Mouse (Mus musculus): ENCODE measurements around the gene BC055324.
"Not testable (repeated sequence)": the region's sequence is repeated elsewhere in the genome, so short reads cannot be mapped to it uniquely, and the experiment has no call there.

BC055324 gene

DNA sequence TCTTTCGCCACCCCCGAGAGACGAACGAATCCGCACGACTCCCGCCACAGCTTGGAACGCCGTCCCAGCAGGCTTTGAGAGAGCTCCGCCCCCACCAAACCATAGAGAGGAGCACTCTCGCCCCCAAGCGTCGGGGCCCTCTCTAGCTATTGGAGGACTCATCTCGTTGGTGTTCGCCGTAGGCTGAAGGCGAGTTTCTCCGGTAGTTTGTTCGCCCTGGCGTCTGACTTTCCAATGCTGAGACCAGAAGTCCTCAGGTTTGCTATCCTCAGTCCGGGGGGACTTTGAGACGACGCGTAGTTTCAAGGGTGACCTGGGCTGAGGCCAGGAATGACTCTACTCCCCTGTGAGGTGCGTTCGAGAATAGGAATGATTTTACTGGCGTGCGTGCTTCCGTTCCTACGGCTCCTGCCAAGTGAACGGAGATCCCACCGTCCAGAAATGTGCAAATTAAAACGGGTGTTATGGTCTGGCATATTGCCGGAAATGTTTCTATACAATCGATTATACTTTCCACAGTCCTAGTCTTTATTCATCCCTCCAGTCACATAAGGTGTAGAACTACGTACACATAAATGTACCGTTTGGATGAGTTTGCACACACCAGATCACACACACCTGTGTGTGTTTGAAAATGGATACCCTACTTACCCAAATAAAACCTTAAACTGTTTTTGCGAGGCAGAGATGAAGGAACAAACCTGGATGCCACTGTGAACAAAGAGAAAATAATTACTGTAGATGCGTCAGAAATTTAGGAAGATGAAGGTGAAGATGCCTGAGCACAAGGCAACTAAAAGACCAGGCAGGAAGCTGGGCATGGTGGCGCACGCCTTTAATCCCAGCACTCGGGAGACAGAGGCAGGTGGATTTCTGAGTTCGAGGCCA, at the start of gene BC055324, which contains the start of gene Mettl18:
BC055324 (minus strand) TSS at position 76 of the 888 bp plus-strand sequence.
Mettl18 (plus strand) TSS at position 169 of the 888 bp plus-strand sequence.
- DNase-seq: peak; percentile 75 to 82

DNA sequence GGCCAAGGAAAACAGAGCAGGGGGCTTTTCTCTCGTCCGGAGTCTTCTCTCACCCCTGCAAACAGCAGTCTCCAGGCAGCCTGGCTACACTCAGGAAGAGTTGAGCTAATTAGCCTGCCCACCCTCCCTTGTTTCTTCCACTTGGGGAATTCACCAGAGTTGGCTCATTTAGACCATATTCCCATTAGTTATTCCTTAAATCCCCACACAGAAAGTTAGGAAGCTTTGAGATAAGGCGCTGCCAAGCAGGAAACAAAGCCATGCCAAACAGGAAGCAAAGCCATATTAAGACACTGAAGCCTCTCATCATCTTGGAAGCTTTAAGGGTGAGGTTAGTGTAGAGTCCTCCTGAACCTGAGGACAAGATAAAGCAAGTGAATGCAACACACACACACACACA, 49.0 kb upstream of the BC055324 start:
- no peak for DNase-seq

DNA sequence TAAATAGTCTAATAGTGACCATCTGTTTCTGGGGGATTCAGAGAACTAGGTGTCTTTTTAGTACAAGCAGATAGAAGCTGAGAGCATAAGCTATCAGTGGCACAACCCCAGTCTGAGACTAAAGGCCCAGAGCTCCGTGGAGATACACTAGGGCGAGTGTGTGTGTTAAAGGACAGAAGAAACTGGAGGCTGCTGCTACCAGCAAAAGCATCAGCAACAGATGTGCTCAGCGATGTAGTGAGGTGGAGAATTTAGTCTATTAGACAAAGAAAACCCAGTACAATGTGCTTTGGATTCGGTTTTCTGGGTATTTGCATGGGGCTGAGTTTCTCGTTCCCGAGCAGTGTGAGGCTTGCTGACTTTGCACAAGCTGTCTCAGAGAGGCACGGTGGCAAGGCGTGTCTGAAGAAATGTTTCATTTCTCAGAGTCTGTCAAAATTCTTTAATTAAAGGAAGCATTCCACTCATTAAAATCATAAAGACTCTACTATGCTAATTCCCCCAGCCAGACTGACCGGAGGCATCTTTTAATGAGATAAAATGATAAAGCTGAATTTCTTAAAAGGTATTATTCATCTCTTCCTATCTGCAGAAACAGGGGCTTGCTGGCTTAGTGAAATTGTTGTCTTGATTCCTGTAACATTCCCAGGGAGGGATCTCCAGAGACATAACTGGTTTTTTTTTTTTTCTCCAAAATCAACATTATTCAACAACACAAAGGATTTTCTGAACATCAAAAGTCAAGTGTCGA, 46.0 kb upstream of the BC055324 start:
- no peak for DNase-seq

DNA sequence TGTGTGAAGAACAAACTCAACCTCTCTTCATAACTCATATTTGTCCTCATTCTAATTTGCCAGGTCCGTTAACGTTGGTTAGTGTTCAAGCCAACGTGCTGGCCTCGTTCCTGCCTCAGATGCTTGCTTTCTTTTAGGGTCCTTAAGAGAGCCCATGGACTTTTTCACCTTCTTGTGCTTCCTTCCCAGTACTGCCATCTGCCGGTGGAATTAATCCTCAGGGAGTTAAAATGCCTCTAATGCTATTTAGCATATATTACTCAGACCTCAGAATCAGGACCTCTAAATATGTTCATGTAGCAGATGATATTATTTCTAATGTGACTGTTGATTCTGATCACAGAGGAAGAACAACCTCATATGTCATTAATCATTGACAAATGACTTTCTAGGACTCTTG, 32.8 kb upstream of the BC055324 start:
- no peak for DNase-seq

DNA sequence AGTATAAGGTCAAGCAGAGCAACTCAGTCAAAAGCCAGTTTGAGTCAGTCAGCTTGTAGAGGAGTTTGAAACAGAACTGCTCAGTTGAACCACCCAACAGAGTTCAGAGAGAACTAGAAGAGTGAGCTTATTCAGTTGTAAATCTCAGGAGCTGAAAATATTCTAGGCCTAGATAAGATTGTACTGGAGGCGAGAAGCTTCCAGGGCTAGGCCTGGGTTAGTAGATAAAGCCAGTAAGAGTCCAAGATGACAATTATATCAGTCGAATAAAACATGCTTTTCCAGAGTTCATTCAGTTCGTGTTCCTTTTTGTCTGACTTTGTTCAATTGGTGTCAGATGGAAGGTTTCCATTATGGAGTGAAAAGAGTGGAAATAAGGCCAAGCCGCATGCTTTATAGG, 31.1 kb upstream of the BC055324 start:
- no peak for DNase-seq

DNA sequence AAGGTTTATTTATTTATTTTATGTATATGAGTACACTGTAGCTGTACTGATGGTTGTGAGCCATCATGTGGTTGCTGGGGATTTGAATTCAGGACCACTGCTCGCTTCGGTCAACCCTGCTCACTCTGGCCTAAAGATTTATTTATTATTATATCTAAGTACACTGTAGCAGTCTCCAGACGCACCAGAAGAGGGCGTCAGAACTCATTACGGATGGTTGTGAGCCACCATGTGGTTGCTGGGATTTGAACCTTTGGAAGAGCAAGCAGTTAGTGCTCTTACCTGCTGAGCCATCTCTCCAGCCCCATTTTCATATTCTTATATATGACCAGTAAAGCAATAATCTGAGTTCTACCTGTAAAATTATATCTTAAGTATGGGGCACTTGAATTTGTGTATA, 27.5 kb upstream of the BC055324 start:
- not testable (repeated sequence) for DNase-seq

DNA sequence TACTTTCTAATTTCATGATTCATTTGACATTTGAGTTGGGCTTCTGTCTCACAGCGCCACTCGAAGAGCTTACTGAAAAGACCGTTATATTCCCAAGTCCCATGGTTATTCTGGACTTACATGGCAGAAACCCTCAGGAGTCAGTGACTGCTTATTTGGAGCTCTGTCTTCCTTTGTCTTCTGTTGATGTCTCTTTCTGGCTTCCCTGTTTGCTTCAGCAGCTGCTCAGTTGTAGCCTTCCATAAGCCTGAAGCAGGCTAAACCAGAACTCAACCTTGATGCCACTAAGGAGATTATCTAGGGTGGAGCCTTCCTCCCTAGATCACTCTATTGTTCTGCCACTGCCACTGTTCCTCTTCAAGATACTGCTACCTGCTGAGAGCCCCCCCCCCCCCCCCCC, 26.1 kb upstream of the BC055324 start:
- not testable (repeated sequence) for DNase-seq

DNA sequence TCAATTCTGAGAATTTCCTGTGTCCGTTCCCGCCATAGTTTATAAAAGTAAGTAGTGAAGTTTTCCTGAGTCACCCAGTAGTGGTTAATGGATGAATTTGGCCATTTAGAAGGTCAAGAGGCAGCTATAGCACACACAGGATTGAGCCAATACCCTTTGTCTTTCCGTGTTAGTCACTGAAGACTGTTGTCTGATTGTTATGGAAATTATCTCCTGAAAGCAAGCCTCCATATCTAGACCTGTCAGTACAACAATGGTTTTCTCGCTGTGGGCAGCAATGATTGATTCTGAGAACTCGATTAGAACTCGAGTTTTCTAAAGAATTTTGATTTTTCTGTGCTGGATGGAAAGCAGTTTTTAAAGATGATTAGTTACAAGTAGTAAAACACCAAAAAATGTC, 25.2 kb upstream of the BC055324 start:
- DNase-seq: no peak

DNA sequence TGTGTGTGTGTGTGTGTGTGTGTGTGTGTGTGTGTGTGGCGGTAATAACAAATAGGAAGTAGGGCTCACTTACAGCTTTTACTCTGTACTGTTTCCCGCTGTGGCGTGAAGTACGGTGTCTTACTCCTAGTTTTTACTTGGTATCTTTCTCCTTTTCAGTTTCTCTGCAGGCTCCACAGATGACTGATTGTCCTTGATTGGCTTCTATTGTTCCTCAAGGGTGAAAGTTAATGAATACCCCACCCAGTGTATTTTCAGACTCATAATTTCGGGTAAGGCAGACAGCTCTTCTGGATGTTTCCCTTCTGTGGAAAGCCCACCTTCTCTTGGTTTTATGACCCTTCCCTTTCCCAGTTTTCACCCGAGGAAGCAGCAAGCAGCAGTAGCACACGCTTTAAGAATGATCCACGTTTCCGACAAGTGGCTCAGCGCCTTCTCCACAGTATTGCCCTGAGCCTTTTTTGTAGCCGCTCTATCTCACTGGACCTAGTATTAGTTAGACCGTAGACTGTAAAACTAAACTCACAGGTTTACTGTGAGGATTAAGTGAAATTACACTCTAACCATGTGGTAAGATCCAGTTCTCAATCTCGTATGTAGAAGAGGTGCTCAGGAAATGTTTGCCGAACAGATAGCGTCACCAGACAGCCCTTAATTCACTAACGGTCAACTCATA, 23.8 kb upstream of the BC055324 start:
- DNase-seq: no peak

DNA sequence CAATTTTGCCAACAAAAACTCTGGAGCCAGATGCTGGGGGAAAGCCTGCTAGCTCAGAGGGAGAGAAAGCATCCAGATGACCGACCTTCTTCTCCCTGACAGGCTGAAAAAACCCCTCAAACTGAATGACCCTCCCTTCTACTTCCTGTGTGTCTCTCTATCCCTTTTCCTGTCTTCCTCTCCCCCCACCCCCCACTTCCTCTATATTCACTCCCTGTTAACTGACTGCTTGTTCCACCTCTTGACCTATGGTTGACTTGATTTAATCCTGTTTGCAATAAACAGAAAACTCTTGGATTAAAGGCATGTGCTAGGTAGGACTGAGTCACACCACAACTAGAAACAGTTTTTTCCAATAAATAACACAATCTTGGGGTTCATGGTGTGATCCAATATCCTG, 20.0 kb upstream of the BC055324 start:
- no peak for DNase-seq

DNA sequence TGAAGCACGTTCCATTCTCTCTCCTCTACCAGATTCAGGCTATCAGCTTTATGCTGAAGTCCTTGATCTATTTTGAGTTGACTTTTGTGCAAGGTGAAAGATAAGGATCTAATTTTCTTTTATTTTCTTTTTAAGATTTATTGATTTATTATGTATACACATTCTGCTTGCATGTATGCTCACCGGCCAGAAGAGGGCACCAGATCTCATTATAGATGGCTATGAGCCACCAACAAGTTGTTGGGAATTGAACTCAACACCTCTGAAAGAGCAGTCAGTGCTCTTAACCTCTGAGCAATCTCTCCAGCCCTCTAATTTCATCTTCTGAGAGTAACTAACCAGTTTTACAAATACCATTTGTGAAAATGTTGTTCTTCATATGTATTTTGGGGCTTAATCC, 14.6 kb upstream of the BC055324 start:
- no peak for DNase-seq

DNA sequence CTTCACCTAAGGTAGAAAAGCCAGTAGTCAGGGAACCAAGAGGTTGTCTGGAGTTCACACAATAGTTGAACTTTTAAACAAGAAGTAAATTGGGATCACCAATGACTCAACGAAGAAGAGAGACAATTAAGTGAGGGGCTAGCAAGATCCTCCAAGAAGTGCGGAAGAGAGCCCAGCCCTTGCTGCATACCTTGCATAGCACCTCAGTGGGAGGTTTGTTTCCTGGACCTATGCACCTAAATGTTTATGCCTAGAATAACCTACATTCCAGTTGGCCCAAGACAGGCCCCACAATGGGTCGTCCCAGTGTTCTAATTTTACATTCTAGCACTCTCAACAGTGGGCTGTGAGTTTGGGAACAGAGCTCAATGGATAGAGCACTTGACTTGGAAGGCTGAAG, 9.7 kb upstream of the BC055324 start:
- DNase-seq: no peak

DNA sequence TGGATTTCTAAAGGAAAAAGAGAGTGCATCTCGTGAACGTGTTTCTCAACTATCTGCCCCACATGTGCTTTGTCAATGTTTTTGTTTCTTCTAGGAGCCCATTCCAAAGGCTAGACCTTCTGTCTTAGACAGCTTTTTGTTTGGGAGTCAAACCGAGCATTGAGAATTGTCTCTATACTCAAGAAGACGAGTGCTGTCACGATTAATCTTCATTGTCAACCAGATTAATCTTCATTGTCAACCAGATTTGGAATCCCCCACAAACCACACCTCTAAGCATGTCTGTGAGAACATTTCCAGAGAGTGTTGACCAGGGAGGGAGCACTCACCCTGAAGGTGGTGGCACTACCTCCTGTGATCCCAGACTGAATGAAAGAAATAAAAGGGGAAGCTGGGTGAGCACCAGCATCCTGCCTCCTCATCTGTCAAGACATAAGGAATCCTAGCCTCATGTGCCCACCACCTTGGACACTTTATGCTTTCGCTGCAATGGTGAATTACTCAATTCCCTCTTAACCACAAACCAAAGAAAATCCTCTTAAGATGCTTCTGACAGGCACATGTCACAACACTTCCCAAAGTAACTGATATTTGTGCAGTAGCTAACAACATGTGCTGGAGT, 7.3 kb upstream of the BC055324 start:
- no peak for DNase-seq

DNA sequence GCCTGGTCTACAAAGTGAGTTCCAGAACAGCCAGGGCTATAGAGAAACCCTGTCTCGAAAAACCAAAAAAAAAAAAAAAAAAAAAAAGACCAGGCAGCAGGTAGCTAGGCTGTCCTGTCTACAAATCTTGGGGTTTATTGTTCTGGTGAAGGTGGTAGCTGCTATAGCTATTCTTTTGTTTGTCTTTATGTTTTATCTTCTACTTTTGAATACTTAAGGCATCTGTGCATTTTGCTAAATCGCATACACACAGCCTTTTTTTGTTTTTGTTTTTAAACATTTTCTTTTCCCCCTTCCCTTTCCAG, 965 bp upstream of the BC055324 start:
- DNase-seq: no peak

DNA sequence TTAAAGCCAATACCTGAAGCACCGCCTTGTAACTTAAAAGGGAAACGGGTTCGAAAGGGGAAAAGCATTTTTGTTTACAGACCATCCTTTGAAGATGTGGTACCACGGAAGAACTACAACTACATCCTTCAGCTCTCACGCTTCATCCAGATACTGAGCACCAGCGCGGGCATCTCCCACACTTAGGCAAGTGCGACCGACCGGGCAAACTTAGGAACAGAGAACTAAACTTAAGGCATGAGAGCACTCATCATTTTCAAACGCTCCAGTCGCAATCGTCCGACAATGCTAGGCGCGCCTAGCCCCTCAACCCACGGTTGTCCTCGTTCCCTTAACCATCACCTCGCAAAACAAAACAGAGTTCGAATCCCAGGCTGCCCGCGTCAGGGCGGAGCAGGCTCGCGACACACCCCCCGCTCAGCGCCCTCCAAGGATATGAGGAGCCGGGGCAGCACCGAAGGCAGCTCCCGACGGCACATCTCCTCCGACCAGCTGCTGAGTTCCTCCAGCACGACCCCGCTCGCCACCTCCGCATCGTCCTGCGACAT, 349 bp downstream of the BC055324 start:
- no peak for DNase-seq

DNA sequence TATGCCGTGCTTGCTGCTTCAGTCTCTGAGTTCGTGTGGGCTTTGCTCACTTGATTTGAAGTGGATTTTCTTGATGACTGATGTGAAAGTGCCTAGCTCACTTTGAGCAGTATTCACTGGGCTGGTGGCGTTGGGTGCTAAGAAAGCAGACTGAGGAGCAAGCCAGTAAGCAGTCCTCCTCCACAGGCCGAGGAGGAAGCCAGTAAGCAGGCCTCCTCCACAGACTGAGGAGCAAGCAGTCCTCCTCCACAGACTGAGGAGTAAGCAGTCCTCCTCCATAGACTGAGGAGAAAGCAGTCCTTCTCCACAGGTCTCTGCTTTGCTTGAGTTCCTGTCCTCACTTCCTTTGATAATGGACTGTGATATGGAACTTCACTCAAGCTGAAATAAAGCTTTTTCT, 2.2 kb downstream of the BC055324 start:
- DNase-seq: no peak

DNA sequence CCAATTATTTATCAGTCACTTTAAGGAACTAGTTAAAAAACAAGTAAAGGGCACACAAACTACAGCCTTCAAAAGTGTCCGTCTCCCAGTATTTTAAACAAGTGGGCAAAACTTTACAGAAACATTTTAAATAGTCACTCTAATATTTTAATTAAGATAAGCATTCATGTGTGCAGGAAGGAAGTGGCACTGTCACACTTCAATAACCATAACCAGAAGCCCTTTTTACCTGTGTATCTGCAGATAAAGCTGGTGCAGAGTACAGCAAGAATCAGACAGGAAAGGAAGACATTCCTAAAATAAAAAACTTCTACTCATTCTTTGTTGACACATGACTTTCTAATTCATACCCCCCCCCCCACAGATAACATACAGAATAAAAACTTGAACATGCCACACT, 18.1 kb downstream of the BC055324 start:
- DNase-seq: no peak

DNA sequence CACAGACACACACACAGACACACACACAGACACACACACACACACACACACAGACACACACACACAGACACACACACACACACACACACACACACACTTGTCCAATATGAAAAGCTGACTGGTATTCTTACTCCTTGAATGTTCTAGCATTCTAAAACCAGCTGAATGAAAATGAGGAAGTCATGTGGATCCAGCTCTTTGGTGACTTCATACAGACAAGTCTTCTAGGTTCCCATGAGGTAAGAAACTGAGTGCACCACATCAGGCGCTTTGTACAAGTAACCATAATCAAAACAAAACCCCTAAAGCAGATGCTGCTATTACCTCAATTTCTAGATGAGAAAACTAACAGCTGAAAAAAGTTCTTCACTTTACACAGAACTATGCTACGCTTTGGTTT, 19.5 kb downstream of the BC055324 start:
- no peak for DNase-seq

DNA sequence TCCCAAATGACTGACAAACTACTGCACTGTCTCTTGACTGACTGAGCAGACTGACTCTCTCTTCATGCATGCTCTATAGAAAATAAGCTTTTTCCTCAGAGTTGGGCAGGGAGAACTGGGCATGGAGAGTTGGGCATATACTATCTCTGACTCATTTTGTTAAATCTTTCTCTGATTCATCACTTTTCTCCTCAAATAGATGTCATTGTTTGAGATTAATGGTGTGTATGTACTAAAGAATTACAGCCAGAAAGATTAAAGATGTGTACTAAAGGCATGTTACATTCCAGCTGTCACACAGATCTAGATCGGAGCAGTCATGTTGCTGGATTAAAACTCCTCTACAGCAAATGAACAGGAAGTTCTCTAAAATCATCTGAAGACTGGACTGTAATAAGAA, 20.1 kb downstream of the BC055324 start:
- no peak for DNase-seq

DNA sequence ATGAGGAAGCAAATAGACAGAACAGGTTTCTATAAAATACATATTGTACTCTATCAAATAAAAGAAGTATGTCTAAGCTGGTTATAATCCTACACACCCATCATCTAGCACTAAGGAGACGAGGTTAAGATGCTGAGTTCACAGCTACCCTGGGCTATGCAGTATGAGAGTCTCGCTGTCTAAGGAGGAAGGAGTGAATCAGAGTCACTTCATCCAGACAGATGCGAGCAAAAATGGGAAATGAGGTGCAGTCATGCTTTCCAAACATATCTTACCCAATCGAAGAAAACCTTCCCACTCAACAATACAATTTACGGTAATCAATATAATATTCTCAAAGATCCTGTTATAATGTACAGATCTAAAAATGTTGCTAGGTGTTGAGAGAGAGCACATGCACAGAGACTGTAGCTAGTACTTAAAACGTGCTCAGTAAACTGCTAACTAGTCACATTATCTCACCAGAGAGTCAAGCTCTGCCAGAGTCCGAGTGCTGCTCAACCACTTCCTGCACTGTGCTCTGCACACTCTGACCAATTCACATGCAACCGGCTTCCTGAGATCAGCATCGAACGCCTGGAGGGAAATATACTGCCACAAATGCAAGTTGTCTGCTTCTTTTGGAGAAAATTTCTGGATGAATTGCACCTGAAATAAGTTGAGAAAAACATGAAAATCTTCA, 30.4 kb downstream of the BC055324 start:
- DNase-seq: no peak

DNA sequence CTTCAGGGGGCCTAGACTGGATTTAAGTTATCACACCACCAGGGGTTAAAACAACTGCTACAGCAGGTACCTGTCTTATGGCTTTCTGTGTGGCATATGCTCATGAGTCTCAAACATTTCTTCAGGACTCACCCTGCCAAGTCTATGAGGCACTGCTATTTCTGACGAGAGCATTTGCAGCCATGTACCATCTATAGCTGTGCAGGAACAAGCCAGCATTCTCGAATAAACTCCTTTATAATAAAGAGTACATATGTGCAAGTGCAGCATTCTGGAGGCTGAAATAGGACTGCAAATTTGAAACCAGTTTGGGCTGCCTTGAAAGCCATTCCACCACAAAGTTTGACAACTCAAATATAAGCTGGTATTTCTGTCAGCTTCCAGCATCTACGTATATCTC, 36.6 kb downstream of the BC055324 start:
- no peak for DNase-seq

DNA sequence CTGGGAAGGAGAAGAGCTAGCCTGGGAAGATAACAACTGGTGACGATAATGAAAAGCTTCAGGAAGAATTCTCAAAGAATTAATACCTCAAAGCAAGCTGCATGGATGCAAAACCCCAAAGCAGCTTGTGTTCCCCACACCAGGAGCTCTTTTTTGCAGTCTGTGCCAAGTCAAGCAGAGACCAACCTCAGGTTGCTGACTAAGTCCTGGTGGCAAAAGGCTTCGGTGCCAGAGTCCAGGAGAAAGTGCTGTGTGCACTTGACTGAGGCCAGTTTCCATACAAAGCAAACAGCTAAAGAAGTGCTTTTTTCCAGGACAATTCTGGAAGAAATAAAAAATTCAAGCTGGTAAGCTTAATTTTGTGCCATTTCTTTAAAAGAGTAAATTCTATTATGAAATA, 41.2 kb downstream of the BC055324 start:
- DNase-seq: no peak

Measured in thymus, adult 18-20 months (tissue).